Mouse (Mus musculus) stomach, embryonic 14.5 days (tissue): ENCODE data around the gene Herc2. TPM values are rescaled to one million over a fixed set of nuclear protein-coding genes. Genes with fewer than 3 reads are reported as not detected.

Source experiments
- ATAC-seq: fragments of 200-750 bp; cut with Nextera tagmentation; 2 replicates; pipeline ENCODE4 v1.8.0; 2017; ENCODE audit warnings: low read depth, moderate TSS enrichment; ENCODE audit not compliant: insufficient number of reproducible peaks, insufficient read depth, low FRiP score
- H3K27ac ChIP-seq: fragments of 300-500 bp; sonication (generic); 2 replicates; pipeline ENCODE4 v1.5.1; 2014; ENCODE audit warnings: mild to moderate bottlenecking, low read length, moderate library complexity, mixed read lengths
- H3K27me3 ChIP-seq: fragments of 300-500 bp; sonication (generic); 2 replicates; pipeline ENCODE4 v1.6.1; 2014; ENCODE audit warnings: low read length, control low read depth, mixed read lengths; ENCODE audit not compliant: control insufficient read depth, insufficient read depth
- H3K36me3 ChIP-seq: fragments of 300-500 bp; sonication (generic); 2 replicates; pipeline ENCODE4 v1.6.1; 2014; ENCODE audit warnings: mild to moderate bottlenecking, control low read depth, low read length, moderate library complexity, mixed read lengths; ENCODE audit not compliant: control insufficient read depth, insufficient read depth
- H3K4me1 ChIP-seq: fragments of 300-500 bp; sonication (generic); 2 replicates; pipeline ENCODE4 v1.6.1; 2014; ENCODE audit warnings: low read length, control low read depth, mixed read lengths; ENCODE audit not compliant: control insufficient read depth, insufficient read depth
- H3K4me2 ChIP-seq: fragments of 300-500 bp; sonication (generic); replicated peaks from 2 replicates; pipeline ENCODE4 v1.6.1; 2014; ENCODE audit warnings: low read depth, low read length, control low read depth
- H3K4me3 ChIP-seq: fragments of 300-500 bp; sonication (generic); 2 replicates; pipeline ENCODE4 v1.5.1; 2014; ENCODE audit warnings: low read depth, low read length, control low read depth
- H3K9ac ChIP-seq: fragments of 300-500 bp; sonication (generic); replicated peaks from 2 replicates; pipeline ENCODE4 v1.6.1; 2014; ENCODE audit warnings: low read depth, mild to moderate bottlenecking, control low read depth, low read length, moderate library complexity, mixed read lengths
- H3K9me3 ChIP-seq: fragments of 300-500 bp; sonication (generic); 2 replicates; pipeline ENCODE4 v1.6.1; 2016; ENCODE audit warnings: low read depth, low read length, control low read depth; ENCODE audit not compliant: control insufficient read depth
- WGBS: fragments of 180-500 bp; shearing (Covaris S2); extraction: QIAGEN DNeasy Blood & Tissue Kit; methylation state at CpG from one replicate; pipeline ENCODE4 v1.1.7; 2014; 5-methylcytosine and 5-hydroxymethylcytosine counted together
- polyA plus RNA-seq: library from polyadenylated mRNA; unstranded; fragments of >200 nt; fragmentation: Nextera tagmentation; extraction: Ambion mirVana; gene quantifications from 2 replicates; pipeline ENCODE4 v1.2.1, GENCODE M21; 2014

Gene Herc2
- polyA plus RNA-seq, 1 experiment from 2014 or later: 35.0 TPM

DNA sequence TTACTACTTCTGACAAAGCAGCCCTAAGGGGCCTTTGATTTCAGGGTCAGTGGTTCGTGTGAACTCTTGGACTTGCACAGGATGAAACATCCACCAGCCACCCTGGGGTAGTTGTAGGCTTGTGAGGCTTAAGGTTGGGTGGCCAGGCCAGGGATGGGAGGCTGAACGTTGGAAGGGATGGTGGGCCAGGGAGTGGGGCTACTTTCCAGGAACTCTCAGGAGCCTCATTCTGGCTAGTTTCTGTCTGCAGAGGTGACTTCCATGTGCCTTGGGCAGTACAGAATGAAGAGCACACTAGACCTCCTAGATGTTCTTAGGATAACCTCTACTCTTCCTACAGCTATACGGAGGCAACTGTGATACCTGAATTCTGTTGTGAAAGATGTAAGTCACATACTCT is 186.6 kb downstream of the Herc2 start:
- H3K4me3 ChIP-seq: no peak overlapping the region
- no peaks in the 10 kb centered on the region for H3K36me3 ChIP-seq
- H3K4me2 ChIP-seq: no peak overlapping the region
- H3K9ac ChIP-seq: no peak overlapping the region
- H3K27ac ChIP-seq: no peak overlapping the region
- H3K27me3 ChIP-seq: no peaks in the 10 kb centered on the region
- H3K4me1 ChIP-seq: no peaks in the 10 kb centered on the region
- no peaks in the 10 kb centered on the region for H3K9me3 ChIP-seq
- no peak for ATAC-seq
- WGBS: 77% methylated on average over 3 of the region's 3 CpGs

- no peak for ATAC-seq
- Histone ChIP-seq H3K9me3 (no peaks in the 10 kb centered on the region), H3K4me3 (no peak within 1 kb of the TSS), H3K36me3 (no peaks in the 10 kb centered on the region), H3K27ac (no peak within 1 kb of the TSS), H3K4me1 (no peaks in the 10 kb centered on the region), H3K27me3 (no peaks in the 10 kb centered on the region), H3K4me2 (no peak within 1 kb of the TSS), H3K9ac (no peak within 1 kb of the TSS)
- 41% methylated on average over 3 of the region's 3 CpGs for WGBS
Observed at GRCm38 (mm10) chr7:56239543-56239942, 189.5 kb downstream of the Herc2 start, which contains the start of gene Oca2. Gene Oca2 (plus strand): TSS chr7:56239760.

DNA sequence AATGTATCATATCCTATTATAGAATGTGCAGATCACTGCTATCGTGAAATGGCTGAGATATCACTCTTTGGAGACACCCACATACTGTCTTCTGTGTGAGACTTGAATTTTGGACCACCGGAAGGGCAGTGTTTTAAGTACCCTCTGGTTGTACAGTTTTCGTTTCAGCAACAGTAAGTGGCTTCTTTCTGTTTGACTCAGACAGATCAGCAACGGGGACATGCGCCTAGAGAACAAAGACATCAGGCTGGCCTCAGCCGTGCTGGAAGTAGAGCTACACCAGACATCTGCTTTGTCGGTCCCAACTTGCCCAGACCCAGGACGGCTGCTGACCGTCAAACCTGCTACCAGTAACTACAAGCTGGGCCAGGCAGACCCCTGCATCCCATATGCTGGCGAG is 204.6 kb downstream of the Herc2 start:
- WGBS: 79% methylated on average over 10 of the region's 10 CpGs
- no peak for ATAC-seq
- H3K4me2 ChIP-seq: no peak overlapping the region
- no peaks in the 10 kb centered on the region for H3K4me1 ChIP-seq
- no peak overlapping the region for H3K27ac ChIP-seq
- H3K27me3 ChIP-seq: no peaks in the 10 kb centered on the region
- no peak overlapping the region for H3K9ac ChIP-seq
- no peaks in the 10 kb centered on the region for H3K36me3 ChIP-seq
- H3K9me3 ChIP-seq: no peaks in the 10 kb centered on the region
- H3K4me3 ChIP-seq: no peak overlapping the region

DNA sequence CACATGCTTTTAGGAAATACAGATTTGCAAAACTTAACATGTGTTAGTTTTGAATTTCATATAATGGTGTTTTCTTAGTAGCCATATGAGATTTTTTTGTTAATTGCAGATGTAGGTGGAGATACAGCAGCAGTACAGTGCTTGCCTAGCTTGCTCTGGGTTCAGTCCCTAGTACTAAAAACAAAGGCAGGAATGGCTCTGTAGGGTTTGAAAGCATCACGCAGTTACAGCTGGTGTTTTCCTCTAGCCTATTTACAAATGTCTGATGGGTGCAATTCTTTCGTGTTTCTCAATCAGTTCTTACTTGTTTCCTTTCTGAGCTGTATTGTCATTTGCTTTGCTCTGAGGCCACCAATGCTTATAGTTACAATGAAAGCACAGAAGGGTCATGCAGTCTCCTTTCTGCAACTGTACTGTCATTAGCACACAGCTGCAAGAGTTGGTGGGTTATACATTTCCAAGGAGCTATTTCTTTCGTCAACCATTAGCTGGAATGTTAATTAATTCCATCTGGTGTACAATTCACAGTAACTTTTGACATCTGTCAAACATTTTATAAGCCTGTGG is 208.0 kb downstream of the Herc2 start:
- 70% methylated on average over 3 of the region's 3 CpGs for WGBS
- ATAC-seq: no peak
- Histone ChIP-seq H3K27me3 (no peaks in the 10 kb centered on the region), H3K4me2 (no peak overlapping the region), H3K4me1 (no peaks in the 10 kb centered on the region), H3K27ac (no peak overlapping the region), H3K9me3 (no peaks in the 10 kb centered on the region), H3K36me3 (no peaks in the 10 kb centered on the region), H3K4me3 (no peak overlapping the region), H3K9ac (no peak overlapping the region)

- no peaks in the 10 kb centered on the region for H3K36me3 ChIP-seq
- H3K27me3 ChIP-seq: no peaks in the 10 kb centered on the region
- WGBS: 93% methylated on average over 2 of the region's 2 CpGs
- no peak overlapping the region for H3K9ac ChIP-seq
- no peak overlapping the region for H3K4me2 ChIP-seq
- no peaks in the 10 kb centered on the region for H3K9me3 ChIP-seq
- ATAC-seq: no peak
- H3K4me3 ChIP-seq: no peak overlapping the region
- no peak overlapping the region for H3K27ac ChIP-seq
- H3K4me1 ChIP-seq: no peaks in the 10 kb centered on the region
Observed at GRCm38 (mm10) chr7:56277506-56277905, 227.5 kb downstream of the Herc2 start.

Other genes starting within 250 kb of the Herc2 start
- gene Cyfip1, start 208.5 kb upstream of the Herc2 start, polyA plus RNA-seq: 123 and 128 TPM in 2 replicates
- 53.2 and 58.7 TPM in 2 replicates for gene Nipa2, start 87.7 kb upstream of the Herc2 start, polyA plus RNA-seq
- gene Nipa1, start 30.2 kb upstream of the Herc2 start, polyA plus RNA-seq: 6.2 and 7.1 TPM in 2 replicates
- 0.07 TPM in 2 replicates for gene Oca2, start 189.6 kb downstream of the Herc2 start, polyA plus RNA-seq